Mouse (Mus musculus): ENCODE data around the gene Pnkp.

Pnkp gene

DNA sequence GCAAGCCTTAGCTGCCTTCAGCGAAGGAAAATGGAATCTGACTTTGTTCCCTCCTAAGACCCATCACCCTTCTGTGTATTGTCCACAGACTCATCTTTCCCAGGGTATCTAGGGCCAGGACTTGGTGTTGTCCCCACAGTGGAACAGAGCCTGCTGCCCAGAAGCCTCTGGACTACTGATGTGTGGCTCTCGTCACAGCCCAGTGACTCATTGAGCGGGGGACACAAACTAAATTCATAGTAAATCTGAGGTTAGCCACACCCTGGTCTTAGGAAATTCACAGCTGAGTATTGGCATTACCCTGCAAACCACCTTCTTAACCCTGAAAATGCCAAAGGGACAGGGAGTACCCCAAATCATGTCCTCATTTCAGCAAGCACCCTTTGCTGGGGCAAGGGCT is 30.2 kb upstream of the Pnkp start:
- DNase-seq (ENCODE audit: extremely low spot score), result no peak

DNA sequence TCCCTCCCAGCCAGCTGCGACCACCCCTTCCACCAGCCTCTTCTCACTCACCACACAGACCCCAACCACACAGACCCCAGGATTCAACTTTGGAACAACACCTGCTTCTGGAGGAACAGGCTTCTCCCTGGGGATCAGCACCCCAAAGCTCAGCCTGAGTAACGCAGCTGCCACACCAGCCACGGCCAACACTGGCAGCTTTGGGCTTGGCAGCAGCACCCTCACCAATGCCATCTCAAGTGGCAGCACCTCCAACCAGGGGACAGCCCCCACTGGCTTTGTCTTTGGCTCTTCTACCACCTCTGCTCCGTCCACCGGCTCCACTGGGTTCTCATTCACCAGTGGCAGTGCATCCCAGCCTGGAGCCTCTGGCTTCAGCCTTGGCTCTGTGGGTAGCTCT is 28.2 kb upstream of the Pnkp start:
- DNase-seq (ENCODE audit: extremely low spot score), result no peak

DNA sequence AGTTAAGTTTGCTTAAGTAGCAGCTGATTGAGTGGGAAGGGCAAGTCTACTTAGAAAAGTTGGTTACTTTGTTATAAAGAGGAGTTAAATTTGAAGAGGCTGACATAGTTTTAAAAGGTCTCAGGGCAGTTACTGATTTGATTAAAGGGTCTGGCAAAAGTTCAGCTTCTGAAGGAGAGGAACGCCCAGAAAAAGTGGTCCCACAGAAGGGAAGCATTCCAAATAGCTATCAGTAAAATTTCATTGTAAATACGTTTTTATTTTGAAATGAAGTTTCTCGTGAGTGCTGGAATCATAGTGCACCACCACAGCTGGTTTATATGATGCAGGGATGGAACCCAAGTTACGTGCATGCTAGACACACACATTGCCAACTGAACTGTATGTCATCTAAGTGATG is 24.2 kb upstream of the Pnkp start:
- DNase-seq (ENCODE audit: extremely low spot score), result no peak

DNA sequence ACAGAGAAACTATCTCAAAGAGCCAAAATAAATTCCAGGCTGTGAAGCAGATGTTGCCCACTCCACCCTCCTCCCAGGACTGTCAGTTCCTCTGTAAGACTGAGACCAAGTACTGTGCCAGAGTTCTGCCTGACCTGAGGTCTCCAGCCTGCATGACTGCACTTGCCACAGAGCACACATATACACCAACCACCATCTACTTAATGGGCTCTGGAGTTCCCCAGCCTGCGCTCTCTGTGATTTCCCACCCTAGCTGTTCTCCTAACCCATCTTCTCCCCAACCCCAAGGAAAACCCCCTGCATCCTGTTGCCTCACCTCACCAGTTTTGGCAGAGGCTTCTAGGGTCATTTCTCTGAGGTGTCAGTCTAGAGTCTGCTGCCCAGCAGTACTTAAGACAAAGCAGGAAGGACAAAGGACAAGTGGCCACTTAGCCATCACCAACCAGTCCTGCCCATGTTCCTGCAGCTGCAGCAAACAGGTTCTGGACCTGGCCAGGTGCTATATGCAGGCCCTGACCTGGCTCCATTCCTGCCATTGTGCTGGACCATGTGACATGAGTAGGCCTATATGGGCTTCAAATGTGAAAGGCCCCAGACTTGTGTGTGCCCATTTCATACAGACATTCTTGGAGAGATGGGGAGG is 21.4 kb upstream of the Pnkp start:
- no peak for DNase-seq (ENCODE audit: extremely low spot score)

DNA sequence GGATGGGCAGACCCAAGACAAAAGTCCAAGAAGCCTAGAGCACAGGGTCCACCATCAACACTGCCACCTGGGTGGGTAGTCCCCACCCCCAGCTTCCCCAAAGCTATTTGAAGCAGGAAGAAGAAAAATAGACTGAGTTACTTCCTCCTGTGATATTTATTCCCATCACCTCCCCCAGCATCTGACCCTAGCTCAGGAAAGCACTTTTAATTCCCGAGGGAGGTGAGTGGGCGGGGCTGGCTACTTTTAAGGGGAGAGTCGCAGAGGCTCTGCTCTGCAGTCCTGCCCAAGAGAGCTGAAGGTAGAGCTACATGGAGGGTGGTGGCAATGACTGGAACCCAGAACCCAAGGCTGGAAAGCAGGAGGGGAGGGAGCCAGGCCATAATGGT is 20.9 kb upstream of the Pnkp start:
- DNase-seq (ENCODE audit: extremely low spot score), result no peak

DNA sequence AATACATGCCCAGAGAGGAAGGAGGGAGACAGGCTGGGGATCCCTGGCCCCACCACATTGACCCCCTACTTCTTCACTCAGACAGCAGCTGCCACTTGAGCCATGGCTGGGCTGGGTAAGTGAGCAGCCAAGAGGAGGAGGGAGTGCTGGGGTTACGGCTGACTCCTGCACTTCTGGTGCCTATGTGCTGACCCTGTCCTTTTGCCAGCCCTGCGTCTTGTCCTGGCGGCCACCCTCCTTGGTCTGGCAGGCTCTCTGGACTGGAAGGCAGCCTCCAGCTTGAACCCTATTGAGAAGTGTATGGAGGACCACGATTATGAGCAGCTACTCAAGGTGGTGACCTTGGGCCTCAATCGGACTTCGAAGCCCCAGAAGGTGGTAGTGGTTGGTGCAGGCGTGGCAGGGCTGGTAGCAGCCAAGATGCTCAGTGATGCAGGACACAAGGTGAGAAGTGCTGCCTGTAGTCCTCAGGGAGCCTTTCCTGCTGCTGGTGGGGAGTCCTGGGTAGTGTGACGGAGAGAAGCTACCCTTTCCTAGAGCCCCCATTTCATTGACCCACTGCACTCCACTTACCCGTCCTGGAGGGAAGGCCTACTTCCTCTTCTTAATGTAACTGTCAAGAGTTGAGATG is 20.4 kb upstream of the Pnkp start:
- DNase-seq (ENCODE audit: extremely low spot score), result no peak

DNA sequence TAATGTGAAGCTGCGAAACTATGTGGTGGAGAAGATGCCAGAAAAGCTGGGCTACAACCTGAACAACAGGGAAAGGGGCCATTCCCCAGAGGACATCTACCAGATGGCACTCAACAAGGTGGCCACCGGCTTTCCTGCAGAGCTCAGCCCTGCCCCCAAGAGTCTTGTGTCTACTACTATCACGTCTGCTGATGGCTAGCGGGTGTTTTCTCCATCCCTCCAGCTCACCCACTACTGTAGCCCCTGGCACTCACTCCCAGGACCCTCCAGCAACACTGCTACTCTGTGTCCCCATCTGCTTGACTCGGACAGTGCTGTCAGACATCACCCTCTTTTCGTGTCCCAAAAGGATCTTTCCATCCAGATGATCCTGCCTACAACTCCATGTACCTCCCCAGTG is 18.9 kb upstream of the Pnkp start:
- no peak for DNase-seq (ENCODE audit: extremely low spot score)

DNA sequence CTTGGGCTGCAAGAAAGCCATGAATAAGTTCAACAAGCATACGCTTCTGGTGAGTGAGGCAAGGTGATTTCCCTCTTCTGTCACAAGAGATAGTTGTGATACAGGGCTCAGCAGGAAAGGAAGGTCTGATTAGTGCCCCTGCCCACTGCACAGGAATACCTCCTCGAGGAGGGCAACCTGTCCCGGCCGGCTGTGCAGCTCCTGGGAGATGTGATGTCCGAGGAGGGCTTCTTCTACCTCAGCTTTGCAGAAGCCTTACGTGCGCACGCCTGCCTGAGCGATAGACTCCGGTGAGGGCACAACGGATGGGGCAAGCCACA is 17.8 kb upstream of the Pnkp start:
- DNase-seq (ENCODE audit: extremely low spot score), result no peak

DNA sequence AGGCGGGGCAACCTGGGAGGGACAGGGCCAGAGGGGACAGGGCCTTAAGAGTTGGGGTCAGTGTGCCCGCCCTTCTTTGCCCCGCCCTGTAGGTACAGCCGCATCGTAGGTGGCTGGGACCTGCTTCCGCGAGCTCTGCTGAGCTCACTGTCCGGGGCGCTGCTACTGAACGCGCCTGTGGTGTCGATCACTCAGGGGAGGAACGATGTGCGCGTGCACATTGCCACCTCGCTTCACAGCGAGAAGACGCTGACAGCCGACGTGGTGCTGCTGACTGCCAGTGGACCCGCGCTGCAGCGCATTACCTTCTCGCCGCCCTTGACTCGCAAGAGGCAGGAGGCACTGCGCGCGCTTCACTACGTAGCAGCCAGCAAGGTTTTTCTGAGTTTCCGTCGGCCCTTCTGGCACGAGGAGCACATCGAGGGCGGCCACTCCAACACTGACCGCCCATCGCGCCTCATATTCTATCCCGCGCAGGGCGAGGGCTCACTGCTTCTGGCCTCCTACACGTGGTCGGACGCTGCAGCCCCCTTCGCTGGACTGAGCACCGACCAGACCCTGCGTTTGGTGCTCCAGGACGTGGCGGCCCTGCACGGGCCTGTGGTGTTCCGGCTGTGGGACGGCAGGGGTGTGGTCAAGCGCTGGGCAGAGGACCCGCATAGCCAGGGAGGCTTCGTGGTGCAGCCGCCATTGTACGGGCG is 17.3 kb upstream of the Pnkp start:
- DNase-seq (ENCODE audit: extremely low spot score), result peak; percentile 61

DNA sequence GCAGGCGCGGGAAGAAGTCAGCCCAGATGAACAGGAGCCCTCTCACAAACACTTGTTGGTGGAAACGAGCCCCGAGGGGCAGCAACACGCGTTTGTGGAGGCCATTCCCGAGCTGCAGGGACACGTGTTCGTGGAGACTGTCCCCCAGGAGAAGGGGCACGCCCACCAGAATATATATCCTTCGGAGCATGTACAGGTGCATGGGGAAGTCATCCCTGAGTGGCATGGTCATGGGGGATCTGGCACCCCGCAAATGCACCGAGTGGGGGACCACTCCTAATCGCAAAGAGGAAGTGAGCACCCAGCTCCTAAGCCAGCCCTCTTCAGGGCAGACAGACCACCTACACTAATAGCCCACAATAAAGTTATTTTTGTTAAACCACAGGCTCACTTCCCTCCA is 16.5 kb upstream of the Pnkp start:
- DNase-seq (ENCODE audit: extremely low spot score), result no peak

DNA sequence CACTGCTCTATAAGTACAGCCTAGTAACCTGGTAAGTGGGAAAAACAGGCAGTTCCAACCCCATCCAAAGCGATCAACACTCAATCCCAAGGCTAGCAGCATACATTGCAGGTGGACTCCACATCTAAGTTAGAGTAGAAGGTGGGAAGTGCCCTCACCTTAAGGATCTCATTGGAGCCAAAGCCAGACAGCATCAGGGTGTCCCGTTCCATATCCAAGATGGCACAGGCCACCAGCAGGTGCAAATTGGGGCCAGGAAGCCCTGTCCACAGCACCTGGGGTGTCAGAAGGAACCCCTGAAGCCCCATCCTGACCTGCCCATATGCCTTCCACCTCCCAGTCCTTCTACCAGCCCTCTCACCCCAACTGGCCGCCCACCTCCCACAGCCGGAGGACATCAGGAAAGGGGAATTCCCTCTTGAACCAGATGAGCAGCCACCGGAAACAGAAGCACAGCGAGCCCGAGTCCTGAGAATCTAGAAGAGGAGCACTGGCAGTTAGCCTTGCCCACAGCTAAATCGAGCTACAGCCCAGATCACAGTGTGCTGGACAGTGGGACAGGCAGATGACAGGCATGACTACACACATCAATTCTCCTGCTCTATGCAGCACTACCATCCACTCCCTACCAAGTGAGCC is 15.0 kb upstream of the Pnkp start:
- no peak for DNase-seq (ENCODE audit: extremely low spot score)

DNA sequence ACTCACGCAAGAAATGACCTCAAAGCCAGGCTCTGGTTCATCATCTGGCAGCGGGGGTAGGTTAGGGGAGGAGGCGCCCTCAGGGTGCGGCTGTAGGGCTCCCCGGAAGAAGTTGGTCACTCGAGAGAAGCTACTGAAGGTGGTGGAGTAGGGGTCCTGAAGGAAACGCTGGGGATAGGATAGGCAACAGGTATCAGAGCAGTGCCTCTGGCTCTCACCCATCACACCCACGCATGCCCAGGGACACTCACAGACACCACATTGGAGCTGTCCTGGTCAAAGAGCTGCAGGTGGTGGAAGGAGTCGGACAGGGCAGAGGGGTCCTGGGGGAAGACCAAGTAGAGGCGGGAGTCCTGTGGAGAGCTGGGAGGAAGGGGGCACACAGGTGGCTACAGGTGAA is 11.9 kb upstream of the Pnkp start:
- no peak for DNase-seq (ENCODE audit: extremely low spot score)

DNA sequence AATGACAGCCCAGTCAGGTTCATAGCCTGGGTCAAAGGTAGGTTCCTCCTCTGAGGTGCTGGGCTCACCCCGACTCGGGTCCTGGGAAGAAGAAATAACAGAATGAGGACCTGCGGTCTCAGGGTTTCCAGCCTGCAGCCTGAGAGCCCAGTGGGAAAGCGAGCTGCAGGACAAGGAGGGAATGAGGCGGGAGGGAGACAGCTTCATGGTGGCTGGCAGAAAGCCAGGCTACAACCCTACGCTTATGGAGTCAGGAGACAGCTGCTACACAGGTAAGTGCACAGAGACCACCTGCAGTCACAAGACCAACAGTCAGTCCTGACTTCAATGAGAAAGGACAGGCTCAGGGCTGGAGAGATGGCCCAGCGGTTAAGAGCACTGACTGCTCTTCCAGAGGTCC is 10.1 kb upstream of the Pnkp start:
- DNase-seq (ENCODE audit: extremely low spot score), result no peak

DNA sequence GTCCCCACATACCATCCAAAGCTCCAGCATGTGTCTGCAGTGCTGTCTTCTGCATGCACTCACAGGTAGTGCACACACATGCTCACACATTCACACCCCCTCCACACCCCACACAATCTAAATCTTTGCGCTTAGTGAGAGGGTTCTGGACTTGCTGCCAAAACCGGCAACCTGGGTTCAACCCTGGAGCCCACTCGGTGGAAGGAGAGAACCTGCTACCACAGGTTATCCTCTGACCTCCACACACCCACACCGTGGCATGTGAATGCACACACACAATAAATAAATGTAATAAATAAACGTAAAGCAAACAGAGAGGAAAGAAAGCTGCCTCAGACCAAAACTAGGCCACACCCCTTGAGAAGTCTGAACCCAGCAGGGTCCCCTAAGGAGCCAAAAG is 9.2 kb upstream of the Pnkp start:
- DNase-seq (ENCODE audit: extremely low spot score), result no peak

DNA sequence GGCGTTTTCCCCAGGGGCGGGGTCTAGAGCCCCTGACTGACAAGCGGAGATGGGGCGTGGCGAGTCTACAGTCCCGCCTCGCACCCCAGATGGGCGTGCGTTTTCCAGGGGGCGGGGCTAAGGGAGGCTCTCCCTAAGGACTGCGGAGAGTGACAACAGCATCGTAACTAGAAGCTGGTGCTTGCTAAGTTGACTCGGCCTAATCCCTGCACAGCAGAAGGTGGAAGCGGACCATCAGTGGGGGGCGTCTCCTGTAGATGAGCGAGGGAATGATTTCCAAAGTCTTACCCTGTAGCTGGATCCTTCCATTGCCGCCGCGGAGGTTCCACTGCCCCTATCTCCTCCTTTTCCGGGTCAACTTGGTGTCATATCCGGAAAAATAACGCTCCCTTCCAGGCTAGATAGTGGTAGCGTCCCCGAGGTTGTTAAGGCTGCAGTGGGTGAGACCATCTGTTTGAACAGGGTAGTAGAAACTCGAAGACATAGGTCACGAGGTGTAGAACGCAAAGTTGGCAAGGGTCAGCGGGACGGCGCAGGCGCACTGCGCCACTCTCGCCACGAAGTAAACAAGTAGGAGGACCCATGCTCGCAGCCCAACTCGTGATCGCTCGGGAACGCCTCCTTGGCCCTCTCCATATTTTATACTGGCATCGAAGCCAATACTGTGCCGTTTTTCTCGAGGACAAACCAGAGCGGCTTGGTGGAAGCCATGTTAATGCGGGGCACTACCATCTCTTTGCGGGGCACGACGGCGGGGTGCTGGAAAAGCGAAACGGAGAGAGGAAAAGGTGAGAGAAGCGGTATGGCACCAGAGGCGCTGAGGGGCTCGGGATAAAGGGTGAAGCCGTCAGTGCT is 8.2 kb upstream of the Pnkp start, which contains the start of the genes Akt1s1 and Tbc1d17:
Gene Akt1s1 (plus strand): TSS at position 431 of the 855 bp plus-strand sequence.
Gene Tbc1d17 (minus strand): TSS at position 519 of the 855 bp plus-strand sequence.
- peak; percentile 97 for DNase-seq (ENCODE audit: extremely low spot score)

DNA sequence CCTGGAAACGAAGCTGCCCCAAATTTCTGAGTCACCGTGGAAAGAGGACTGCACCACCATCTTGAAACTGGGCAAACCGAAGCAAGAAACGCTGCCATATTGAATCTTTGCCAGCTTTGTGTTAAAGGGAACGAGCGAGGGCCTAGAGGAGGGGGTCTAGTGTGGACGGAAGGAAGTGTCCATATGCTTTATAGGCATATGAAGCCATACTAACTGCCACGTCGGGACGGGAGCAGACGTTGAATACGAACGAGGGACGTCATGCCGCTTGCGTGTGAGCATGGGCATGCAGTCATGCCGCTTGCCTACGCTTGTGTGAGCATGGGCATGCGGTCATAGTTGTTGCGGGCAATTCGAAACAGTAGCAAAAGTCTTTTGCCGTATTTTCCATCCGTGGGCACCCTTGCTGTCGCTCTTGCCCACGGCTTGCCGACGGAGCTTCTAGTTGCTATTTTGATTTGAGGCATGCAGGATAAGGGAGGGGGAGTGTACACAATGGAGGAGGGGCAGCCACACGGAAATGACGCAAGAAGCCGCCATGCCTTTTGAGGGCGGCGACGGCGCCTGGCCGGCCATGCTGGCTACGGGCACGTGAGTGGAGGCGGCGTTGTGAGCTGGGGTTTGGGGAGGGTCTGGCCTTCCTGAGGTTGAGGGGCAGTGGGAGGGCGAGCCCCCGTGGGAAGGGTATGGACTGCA is 7.4 kb upstream of the Pnkp start:
- DNase-seq (ENCODE audit: extremely low spot score), result peak; percentile 92

DNA sequence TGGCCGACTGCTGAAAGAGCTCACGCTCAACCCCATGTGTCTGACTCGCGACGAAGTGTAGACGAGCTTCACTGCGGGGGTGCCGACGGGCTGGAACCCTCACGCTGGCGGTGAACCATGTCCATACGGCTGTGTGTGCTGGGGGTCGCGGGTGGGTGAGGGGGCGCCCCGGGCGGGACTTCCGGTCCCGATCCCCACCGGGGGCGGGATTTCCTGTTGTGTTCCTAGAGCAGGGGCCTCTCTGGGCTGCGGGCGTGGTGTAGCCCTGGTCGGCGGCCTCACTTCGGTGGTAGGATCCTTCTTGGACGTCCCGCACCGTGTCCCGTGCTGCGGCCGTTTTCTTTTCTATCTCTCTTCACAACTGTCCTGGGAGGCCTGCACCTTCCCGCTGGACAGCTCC is 6.8 kb upstream of the Pnkp start:
- peak; percentile 87 for DNase-seq (ENCODE audit: extremely low spot score)

DNA sequence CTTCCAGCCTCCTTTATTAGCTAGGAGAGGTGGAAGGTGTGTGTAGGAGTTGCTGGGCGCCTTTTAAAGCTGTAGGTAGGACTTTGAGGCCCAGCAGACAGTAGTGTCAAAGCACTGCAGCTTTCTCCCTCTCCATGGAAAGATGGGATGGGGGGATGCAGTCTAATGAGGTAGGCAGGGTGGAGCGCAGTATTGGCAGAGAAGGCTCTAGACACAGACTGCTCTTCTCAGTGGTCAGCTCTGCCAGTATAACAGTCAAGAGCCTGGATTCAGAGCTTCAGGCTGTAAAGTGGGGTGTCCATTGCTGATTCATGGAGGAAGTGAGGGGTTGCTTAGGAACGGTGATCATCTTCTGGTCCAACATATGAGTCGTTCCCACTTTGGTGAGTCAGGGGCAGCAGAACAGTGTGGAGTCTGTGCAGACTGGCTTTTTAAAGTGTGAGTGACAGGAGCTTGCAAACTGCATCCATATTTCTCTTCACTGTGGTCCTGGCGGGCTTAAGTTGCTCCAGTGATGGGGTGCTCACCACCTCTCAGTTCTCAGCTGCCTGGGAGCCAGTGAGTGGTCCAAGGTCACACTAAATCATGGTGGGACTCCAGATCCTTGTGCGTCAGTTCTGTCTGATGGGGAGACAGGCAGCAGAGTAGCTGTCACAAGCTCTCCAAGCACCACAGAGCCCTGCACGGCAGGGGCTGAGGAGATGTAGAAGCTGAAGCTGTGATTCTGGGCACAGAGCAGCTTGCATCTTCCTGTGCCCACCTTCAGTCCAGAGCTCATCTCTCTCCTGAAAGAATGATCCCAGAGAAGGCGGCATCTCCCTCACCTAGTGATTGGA is 5.9 kb upstream of the Pnkp start:
- no peak for DNase-seq (ENCODE audit: extremely low spot score)

DNA sequence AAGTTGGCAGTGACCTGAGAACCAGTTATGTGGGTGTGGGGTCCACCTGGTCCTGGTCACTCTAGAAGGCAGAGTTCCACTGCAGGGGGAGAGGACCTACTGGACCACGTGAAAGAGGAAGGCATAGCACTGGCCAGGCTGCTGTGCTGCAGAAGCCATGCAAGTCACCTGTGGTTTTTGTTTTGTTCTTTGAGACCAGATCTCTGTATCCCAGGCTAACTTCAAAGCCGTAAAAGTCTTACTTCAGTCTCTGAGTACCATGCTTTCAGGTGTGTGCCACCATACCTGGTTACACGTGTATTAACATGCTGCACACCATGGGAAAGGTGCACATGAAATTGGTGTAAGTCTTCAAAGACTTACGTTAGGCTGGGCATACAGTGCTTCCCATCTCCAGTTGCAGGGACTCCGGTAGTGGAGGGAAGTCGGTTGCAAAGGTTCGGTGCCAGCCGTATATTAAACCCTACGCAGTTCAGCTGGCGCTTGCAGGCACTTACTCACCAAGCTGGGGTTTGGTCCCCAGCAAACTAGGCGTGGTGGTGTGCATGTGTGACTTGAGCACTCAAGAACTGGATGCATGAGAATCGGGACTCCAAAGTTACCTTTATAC is 5.2 kb upstream of the Pnkp start:
- no peak for DNase-seq (ENCODE audit: extremely low spot score)

Measured in embryo, embryonic 9.5 days (tissue).